Mouse (Mus musculus) olfactory bulb, adult 2 months (tissue): Measurements from ENCODE around the gene Sncg.

Experiments
- CTCF ChIP-seq: fragments of 200-500 bp; IDR thresholded peaks from 2 replicates; pipeline ENCODE4 v1.5.1; 2012; ENCODE audit warnings: low read depth, mild to moderate bottlenecking, low read length, moderate library complexity; ENCODE audit not compliant: insufficient read depth
- POLR2A ChIP-seq: fragments of 200-500 bp; IDR thresholded peaks from 2 replicates; pipeline ENCODE4 v1.6.1; 2012; ENCODE audit warnings: mild to moderate bottlenecking, low read depth, low read length, moderate library complexity; ENCODE audit not compliant: insufficient read depth

- TF ChIP-seq CTCF, result peak; percentile 77; the same call in 1 of the 2 replicates
- TF ChIP-seq POLR2A, result no peak
Observed at GRCm38 (mm10) chr14:34363490-34364253, 10.9 kb downstream of the Sncg start.
